Mouse (Mus musculus): ENCODE results near the gene Ttc28. TPM values are rescaled to one million over a fixed set of nuclear protein-coding genes. Genes with fewer than 3 reads are reported as not detected.

The Ttc28 gene
- polyA plus RNA-seq, 1 experiment from 2014 or later = 2.9 TPM

DNA sequence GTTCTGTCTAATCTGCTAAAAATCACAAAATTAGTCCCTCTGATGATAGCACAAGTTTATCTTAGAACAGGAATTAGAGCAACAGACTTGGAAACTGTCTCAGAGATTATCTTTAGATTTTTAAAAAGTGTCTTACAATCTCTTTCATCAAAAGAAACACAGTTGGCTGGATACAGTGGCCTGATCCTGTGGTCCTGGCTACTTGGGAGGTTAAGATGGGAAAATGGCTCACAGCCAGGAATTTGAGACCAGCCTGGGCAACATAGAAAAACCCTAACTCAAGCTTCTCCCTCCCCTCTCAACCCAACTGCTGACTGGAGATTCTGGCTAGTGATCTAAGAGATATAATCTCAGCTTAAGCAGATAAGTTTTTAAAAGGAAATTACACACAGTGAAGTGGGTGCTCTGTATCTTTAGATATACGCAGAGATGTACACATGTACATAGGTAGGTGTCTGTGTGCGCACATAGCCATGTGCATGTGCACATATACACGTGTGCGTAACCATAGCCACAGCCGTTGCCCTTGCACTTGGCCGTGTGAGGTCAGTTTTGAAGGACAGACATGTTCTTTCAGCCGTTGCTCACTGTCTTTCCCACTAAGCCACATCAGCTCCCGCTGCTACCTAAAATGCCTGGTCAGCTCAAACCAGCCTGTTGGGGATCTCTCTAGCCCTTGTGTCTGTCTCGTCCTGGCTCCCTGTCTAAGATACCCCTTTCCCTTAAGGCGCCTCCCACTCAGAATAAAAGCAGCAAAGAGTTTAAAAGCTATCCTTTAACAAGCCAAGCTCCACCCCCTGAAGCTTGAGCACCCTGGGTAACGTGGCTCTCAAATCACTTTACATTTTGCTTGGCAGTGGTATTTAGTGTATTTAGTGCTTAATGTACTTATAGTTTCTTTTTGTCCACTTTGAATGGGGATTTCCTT, 217.9 kb downstream of the Ttc28 start:
- H3K4me1 ChIP-seq (replicated peaks; ENCODE audit: control insufficient read depth, insufficient read depth, low read length) = peaks cover 8% of the 10 kb centered on the region; the same call in 1 of the 2 replicates
- H3K4me3 ChIP-seq (ENCODE audit: low read depth, low read length) = no peak overlapping the region
- no peak overlapping the region for H3K4me2 ChIP-seq (replicated peaks; ENCODE audit: low read depth)
- H3K27ac ChIP-seq (ENCODE audit: low read depth, low read length) = no peak overlapping the region
- no peaks in the 10 kb centered on the region for H3K27me3 ChIP-seq (replicated peaks; ENCODE audit: control insufficient read depth, insufficient read depth, low read length)
- peaks cover 9% of the 10 kb centered on the region; the same call in 1 of the 2 replicates for H3K36me3 ChIP-seq (ENCODE audit: control insufficient read depth, insufficient read depth)
- no peak for ATAC-seq
- H3K9ac ChIP-seq (ENCODE audit: low read depth, low read length) = no peak overlapping the region
- TF ChIP-seq CTCF (IDR thresholded peaks at IDR 0.05; ENCODE audit: low read depth) = no peak
- H3K9me3 ChIP-seq (ENCODE audit: control insufficient read depth) = no peaks in the 10 kb centered on the region
- 64% methylated on average over 11 of the region's 11 CpGs for WGBS

DNA sequence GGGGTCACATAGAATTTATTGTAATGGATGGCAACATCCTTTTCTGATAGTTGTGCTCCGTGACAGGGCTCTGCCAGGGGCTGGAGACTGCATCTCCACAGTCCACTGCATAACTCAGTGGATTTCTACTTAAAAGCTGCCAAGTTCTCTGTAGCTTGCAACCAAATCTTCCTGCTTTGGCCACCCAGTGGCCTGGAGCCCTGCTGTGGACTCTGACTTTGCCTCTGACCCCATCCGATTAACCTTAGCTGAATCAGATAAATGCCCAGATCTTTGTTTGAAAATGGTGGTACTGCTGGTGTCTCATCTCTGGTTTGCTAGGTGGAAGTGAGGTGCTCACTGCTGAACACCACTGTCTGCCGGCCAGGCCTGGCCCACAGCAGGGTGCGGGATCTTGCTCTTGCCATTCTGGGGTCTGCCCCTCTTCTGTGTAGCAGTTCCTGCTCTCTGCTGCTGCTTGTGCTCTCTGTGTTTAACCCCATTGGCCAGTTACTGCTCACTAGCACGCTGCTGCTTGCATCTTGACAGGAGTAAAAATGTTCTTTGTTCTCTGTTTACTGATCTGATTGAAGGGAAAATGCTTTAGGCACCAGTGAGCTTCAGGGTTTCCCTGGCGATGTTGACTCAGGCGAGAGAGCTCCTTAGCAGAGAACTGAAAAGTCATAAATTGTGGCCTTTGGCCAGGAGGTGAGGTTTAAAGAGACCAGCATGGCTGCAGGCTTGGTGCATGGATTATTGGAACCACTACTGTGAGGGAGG, 219.1 kb downstream of the Ttc28 start:
- ATAC-seq = peak; percentile 62
- Histone ChIP-seq H3K9me3 (ENCODE audit: control insufficient read depth) (no peaks in the 10 kb centered on the region), H3K4me2 (replicated peaks; ENCODE audit: low read depth) (no peak overlapping the region), H3K9ac (ENCODE audit: low read depth, low read length) (no peak overlapping the region), H3K27me3 (replicated peaks; ENCODE audit: control insufficient read depth, insufficient read depth, low read length) (no peaks in the 10 kb centered on the region), H3K27ac (ENCODE audit: low read depth, low read length) (0 out of 2 replicates have a peak overlapping the region, but pooled peaks have one; percentile 21), H3K4me3 (ENCODE audit: low read depth, low read length) (no peak overlapping the region), H3K36me3 (ENCODE audit: control insufficient read depth, insufficient read depth) (peaks cover 9% of the 10 kb centered on the region; the same call in 1 of the 2 replicates), H3K4me1 (replicated peaks; ENCODE audit: control insufficient read depth, insufficient read depth, low read length) (peaks cover 8% of the 10 kb centered on the region; the same call in 1 of the 2 replicates)
- WGBS = 35% methylated on average over 7 of the region's 7 CpGs
- no peak for TF ChIP-seq CTCF (IDR thresholded peaks at IDR 0.05; ENCODE audit: low read depth)

DNA sequence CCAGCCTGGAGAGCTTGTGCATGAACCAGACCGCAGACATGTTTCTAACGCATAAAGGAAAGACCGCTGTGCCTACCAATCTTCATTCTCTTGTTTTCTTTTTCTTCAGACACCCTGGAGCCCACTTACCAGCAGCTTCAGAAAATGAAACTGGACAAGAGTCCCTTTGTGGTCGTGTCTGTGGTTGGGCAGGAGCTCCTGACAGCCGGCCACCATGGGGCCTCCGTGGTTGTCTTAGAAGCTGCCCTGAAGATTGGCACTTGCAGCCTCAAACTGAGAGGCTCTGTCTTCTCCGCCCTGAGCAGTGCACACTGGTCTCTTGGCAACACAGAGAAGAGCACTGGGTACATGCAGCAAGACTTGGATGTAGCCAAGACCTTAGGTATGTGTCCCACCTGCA, 221.0 kb downstream of the Ttc28 start:
- Histone ChIP-seq H3K27ac (ENCODE audit: low read depth, low read length) (no peak overlapping the region), H3K4me2 (replicated peaks; ENCODE audit: low read depth) (no peak overlapping the region), H3K27me3 (replicated peaks; ENCODE audit: control insufficient read depth, insufficient read depth, low read length) (no peaks in the 10 kb centered on the region), H3K4me3 (ENCODE audit: low read depth, low read length) (no peak overlapping the region), H3K9me3 (ENCODE audit: control insufficient read depth) (no peaks in the 10 kb centered on the region), H3K4me1 (replicated peaks; ENCODE audit: control insufficient read depth, insufficient read depth, low read length) (peaks cover 8% of the 10 kb centered on the region; the same call in 1 of the 2 replicates), H3K9ac (ENCODE audit: low read depth, low read length) (no peak overlapping the region), H3K36me3 (ENCODE audit: control insufficient read depth, insufficient read depth) (peaks cover 9% of the 10 kb centered on the region; the same call in 1 of the 2 replicates)
- 84% methylated on average over 7 of the region's 7 CpGs for WGBS
- ATAC-seq = no peak
- TF ChIP-seq CTCF (IDR thresholded peaks at IDR 0.05; ENCODE audit: low read depth) = no peak

DNA sequence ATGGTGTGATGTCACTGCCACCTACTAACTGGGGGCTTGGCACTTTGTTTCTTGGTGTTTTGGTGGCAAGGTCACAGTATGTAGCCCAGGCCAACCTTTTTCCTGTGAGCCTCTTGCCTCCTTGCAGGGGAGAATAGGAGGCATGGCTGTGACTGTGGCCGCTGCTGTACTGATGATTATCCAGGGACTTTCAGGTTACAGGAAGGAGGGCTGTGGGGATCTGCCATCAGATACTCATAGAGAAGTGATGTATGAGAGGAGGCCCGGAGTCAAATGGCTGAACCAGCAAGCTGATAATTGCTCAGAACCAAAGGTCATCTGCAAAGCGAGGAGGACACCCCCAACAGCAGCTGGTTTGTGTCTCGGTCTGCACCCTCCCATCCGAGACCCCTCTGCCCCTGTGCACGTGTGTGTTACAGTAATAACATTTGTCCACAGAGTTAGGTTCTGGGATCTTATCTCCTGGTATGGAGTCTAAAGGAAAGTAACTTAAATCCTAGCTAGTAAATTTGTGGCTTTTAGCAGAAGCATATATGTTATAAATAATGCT, 221.9 kb downstream of the Ttc28 start:
- H3K36me3 ChIP-seq (ENCODE audit: control insufficient read depth, insufficient read depth) = peaks cover 9% of the 10 kb centered on the region; the same call in 1 of the 2 replicates
- no peak overlapping the region for H3K27ac ChIP-seq (ENCODE audit: low read depth, low read length)
- peaks cover 8% of the 10 kb centered on the region; the same call in 1 of the 2 replicates for H3K4me1 ChIP-seq (replicated peaks; ENCODE audit: control insufficient read depth, insufficient read depth, low read length)
- no peak overlapping the region for H3K9ac ChIP-seq (ENCODE audit: low read depth, low read length)
- H3K9me3 ChIP-seq (ENCODE audit: control insufficient read depth) = no peaks in the 10 kb centered on the region
- no peak overlapping the region for H3K4me2 ChIP-seq (replicated peaks; ENCODE audit: low read depth)
- H3K4me3 ChIP-seq (ENCODE audit: low read depth, low read length) = no peak overlapping the region
- no peak for TF ChIP-seq CTCF (IDR thresholded peaks at IDR 0.05; ENCODE audit: low read depth)
- H3K27me3 ChIP-seq (replicated peaks; ENCODE audit: control insufficient read depth, insufficient read depth, low read length) = no peaks in the 10 kb centered on the region
- no peak for ATAC-seq
- 41% methylated on average over 6 of the region's 6 CpGs for WGBS

DNA sequence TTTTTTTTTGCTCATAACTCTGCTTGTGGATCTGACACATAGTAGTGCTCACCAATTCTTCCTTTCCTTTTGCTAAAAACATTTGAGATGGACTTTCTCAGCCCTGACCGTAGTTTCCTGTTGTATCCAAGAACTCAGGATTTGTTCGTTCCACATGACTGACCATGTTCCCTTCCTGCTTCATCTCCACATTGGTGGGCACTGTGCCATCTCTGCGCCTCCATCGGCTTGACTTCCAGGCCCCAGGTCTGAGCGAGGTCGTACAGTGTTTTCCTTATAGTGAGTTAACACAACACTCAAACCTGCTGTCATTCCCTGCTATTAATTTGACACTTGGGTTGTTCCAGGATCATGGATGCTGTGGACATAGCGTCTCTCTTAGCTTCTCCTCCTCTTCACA, 225.2 kb downstream of the Ttc28 start:
- TF ChIP-seq CTCF (IDR thresholded peaks at IDR 0.05; ENCODE audit: low read depth) = no peak
- H3K4me3 ChIP-seq (ENCODE audit: low read depth, low read length) = no peak overlapping the region
- H3K4me2 ChIP-seq (replicated peaks; ENCODE audit: low read depth) = no peak overlapping the region
- no peaks in the 10 kb centered on the region for H3K27me3 ChIP-seq (replicated peaks; ENCODE audit: control insufficient read depth, insufficient read depth, low read length)
- WGBS = 82% methylated on average over 7 of the region's 7 CpGs
- ATAC-seq = no peak
- peaks cover 9% of the 10 kb centered on the region; the same call in 1 of the 2 replicates for H3K36me3 ChIP-seq (ENCODE audit: control insufficient read depth, insufficient read depth)
- H3K9me3 ChIP-seq (ENCODE audit: control insufficient read depth) = no peaks in the 10 kb centered on the region
- no peak overlapping the region for H3K9ac ChIP-seq (ENCODE audit: low read depth, low read length)
- H3K4me1 ChIP-seq (replicated peaks; ENCODE audit: control insufficient read depth, insufficient read depth, low read length) = no peaks in the 10 kb centered on the region
- no peak overlapping the region for H3K27ac ChIP-seq (ENCODE audit: low read depth, low read length)

DNA sequence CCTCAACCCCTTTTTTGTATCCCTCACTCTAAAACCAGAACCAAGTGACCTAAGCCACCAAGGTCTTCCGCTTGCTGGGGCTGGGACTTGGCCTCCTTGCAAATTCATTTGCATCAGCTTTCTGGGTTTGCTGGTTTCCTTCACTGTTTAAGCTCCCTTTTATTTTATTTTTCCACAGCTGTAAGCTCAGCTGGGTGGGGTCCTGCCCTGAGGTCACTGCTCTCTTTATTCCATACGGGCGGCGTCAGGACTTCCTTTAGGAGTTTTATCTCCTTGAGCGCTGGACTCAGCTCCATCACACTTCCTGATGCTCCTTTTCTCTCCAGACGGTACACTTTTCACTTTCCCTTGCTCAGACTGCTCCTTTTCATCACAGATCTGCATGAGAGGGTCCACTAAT, 231.8 kb downstream of the Ttc28 start:
- Histone ChIP-seq H3K27ac (ENCODE audit: low read depth, low read length) (no peak overlapping the region), H3K27me3 (replicated peaks; ENCODE audit: control insufficient read depth, insufficient read depth, low read length) (no peaks in the 10 kb centered on the region), H3K4me3 (ENCODE audit: low read depth, low read length) (no peak overlapping the region), H3K36me3 (ENCODE audit: control insufficient read depth, insufficient read depth) (no peaks in the 10 kb centered on the region), H3K9ac (ENCODE audit: low read depth, low read length) (no peak overlapping the region), H3K4me1 (replicated peaks; ENCODE audit: control insufficient read depth, insufficient read depth, low read length) (peaks cover 2% of the 10 kb centered on the region; the same call in 1 of the 2 replicates), H3K4me2 (replicated peaks; ENCODE audit: low read depth) (no peak overlapping the region), H3K9me3 (ENCODE audit: control insufficient read depth) (no peaks in the 10 kb centered on the region)
- ATAC-seq = no peak
- TF ChIP-seq CTCF (IDR thresholded peaks at IDR 0.05; ENCODE audit: low read depth) = no peak
- 47% methylated on average over 6 of the region's 6 CpGs for whole genome bisulfite sequencing

Measured in intestine, postnatal 0 days (tissue).